Mouse (Mus musculus) neural tube, embryonic 12.5 days (tissue): ENCODE results near the gene Ubap2. TPM values are rescaled to one million over a fixed set of nuclear protein-coding genes. Genes with fewer than 3 reads are reported as not detected.

Source experiments
- ATAC-seq: fragments of 200-750 bp; cut with Nextera tagmentation; 2 replicates; pipeline ENCODE4 v1.8.0; 2017; ENCODE audit warnings: low read depth, mild to moderate bottlenecking, moderate TSS enrichment, moderate library complexity; ENCODE audit not compliant: low FRiP score
- H3K27ac ChIP-seq: fragments of 300-500 bp; sonication (generic); 2 replicates; pipeline ENCODE4 v1.5.1; 2016
- H3K27me3 ChIP-seq: fragments of 300-500 bp; sonication (generic); replicated peaks from 2 replicates; pipeline ENCODE4 v1.6.1; 2016; ENCODE audit warnings: mild to moderate bottlenecking
- H3K36me3 ChIP-seq: fragments of 300-500 bp; sonication (generic); 2 replicates; pipeline ENCODE4 v1.6.1; 2016; ENCODE audit warnings: mild to moderate bottlenecking
- H3K4me1 ChIP-seq: fragments of 300-500 bp; sonication (generic); 2 replicates; pipeline ENCODE4 v1.6.1; 2016
- H3K4me2 ChIP-seq: fragments of 300-500 bp; sonication (generic); replicated peaks from 2 replicates; pipeline ENCODE4 v1.6.1; 2016; ENCODE audit warnings: mild to moderate bottlenecking
- H3K4me3 ChIP-seq: fragments of 300-500 bp; sonication (generic); 2 replicates; pipeline ENCODE4 v1.5.1; 2016
- H3K9ac ChIP-seq: fragments of 300-500 bp; sonication (generic); 2 replicates; pipeline ENCODE4 v1.6.1; 2016; ENCODE audit warnings: mild to moderate bottlenecking
- H3K9me3 ChIP-seq: fragments of 300-500 bp; sonication (generic); 2 replicates; pipeline ENCODE4 v1.6.1; 2016; ENCODE audit warnings: mild to moderate bottlenecking
- WGBS: fragments of 180-500 bp; shearing (Covaris S2); methylation state at CpG from one replicate; pipeline ENCODE4 v1.1.7; 2016; 5-methylcytosine and 5-hydroxymethylcytosine counted together
- polyA plus RNA-seq: library from polyadenylated mRNA; unstranded; fragments of >200 nt; fragmentation: Nextera tagmentation; extraction: Ambion mirVana; gene quantifications from 2 replicates; pipeline ENCODE4 v1.2.1, GENCODE M21; 2016

Gene Ubap2
- polyA plus RNA-seq = 68.4 and 78.4 TPM in 2 replicates

GRCm38 (mm10) chr4:41274980-41275850 is at the start of gene Ubap2:
Ubap2 (minus strand) TSS chr4:41275144.
- Histone ChIP-seq H3K36me3 (peaks cover 9% of the 10 kb centered on the region; the same call in 1 of the 2 replicates), H3K9me3 (no peaks in the 10 kb centered on the region), H3K4me2 (peak within 1 kb of the TSS; percentile 64), H3K9ac (peak within 1 kb of the TSS; percentile 84), H3K27ac (peak within 1 kb of the TSS; percentile 57), H3K4me3 (peak within 1 kb of the TSS; percentile 71), H3K27me3 (no peaks in the 10 kb centered on the region), H3K4me1 (peaks cover 17% of the 10 kb centered on the region)
- under 1% methylated on average over 60 of the region's 60 CpGs for WGBS
- peak; percentile 98 for ATAC-seq

GRCm38 (mm10) chr4:41320971-41321370 is 46.0 kb upstream of the Ubap2 start:
- no peak overlapping the region for H3K27ac ChIP-seq
- H3K27me3 ChIP-seq = no peaks in the 10 kb centered on the region
- no peak overlapping the region for H3K4me3 ChIP-seq
- no peak overlapping the region for H3K9ac ChIP-seq
- no peaks in the 10 kb centered on the region for H3K36me3 ChIP-seq
- H3K9me3 ChIP-seq = no peaks in the 10 kb centered on the region
- no peaks in the 10 kb centered on the region for H3K4me1 ChIP-seq
- WGBS = 75% methylated on average over 4 of the region's 4 CpGs
- ATAC-seq = no peak
- no peak overlapping the region for H3K4me2 ChIP-seq

GRCm38 (mm10) chr4:41318267-41318666 is 43.3 kb upstream of the Ubap2 start:
- no peak overlapping the region for H3K27ac ChIP-seq
- no peak for ATAC-seq
- no peaks in the 10 kb centered on the region for H3K36me3 ChIP-seq
- no peak overlapping the region for H3K4me2 ChIP-seq
- H3K9ac ChIP-seq = no peak overlapping the region
- no peaks in the 10 kb centered on the region for H3K9me3 ChIP-seq
- H3K4me3 ChIP-seq = no peak overlapping the region
- 92% methylated on average over 5 of the region's 5 CpGs for WGBS
- H3K27me3 ChIP-seq = no peaks in the 10 kb centered on the region
- H3K4me1 ChIP-seq = peaks cover 6% of the 10 kb centered on the region

- ATAC-seq = peak; percentile 31; the same call in 1 of the 2 replicates
- Histone ChIP-seq H3K27me3 (no peaks in the 10 kb centered on the region), H3K4me3 (peak overlapping the region; percentile 96), H3K9me3 (no peaks in the 10 kb centered on the region), H3K9ac (peak overlapping the region; percentile 87; the same call in 1 of the 2 replicates), H3K36me3 (peaks cover 19% of the 10 kb centered on the region), H3K27ac (peak overlapping the region; percentile 57; the same call in 1 of the 2 replicates), H3K4me2 (peak overlapping the region; percentile 85), H3K4me1 (peaks cover 11% of the 10 kb centered on the region)
- 64% methylated on average over 8 of the region's 8 CpGs for WGBS
Measured at GRCm38 (mm10) chr4:41315173-41315572, 40.2 kb upstream of the Ubap2 start.

- H3K36me3 ChIP-seq = peaks cover 26% of the 10 kb centered on the region
- peak within 1 kb of the TSS; percentile 96 for H3K4me3 ChIP-seq
- H3K9ac ChIP-seq = peak within 1 kb of the TSS; percentile 87
- H3K4me2 ChIP-seq = peak within 1 kb of the TSS; percentile 85
- no peaks in the 10 kb centered on the region for H3K9me3 ChIP-seq
- H3K27ac ChIP-seq = peak within 1 kb of the TSS; percentile 78
- ATAC-seq = peak; percentile 99
- WGBS = under 1% methylated on average over 70 of the region's 70 CpGs
- no peaks in the 10 kb centered on the region for H3K27me3 ChIP-seq
- peaks cover 11% of the 10 kb centered on the region for H3K4me1 ChIP-seq
Measured at GRCm38 (mm10) chr4:41314141-41315129, 39.5 kb upstream of the Ubap2 start, which contains the start of gene Dcaf12. Dcaf12 (minus strand) TSS chr4:41314889.

GRCm38 (mm10) chr4:41313722-41314121 is 38.8 kb upstream of the Ubap2 start:
- H3K27ac ChIP-seq = no peak overlapping the region
- WGBS = 19% methylated on average over 14 of the region's 14 CpGs
- ATAC-seq = no peak

GRCm38 (mm10) chr4:41310567-41311563 is 35.9 kb upstream of the Ubap2 start:
- no peak for ATAC-seq
- 96% methylated on average over 9 of the region's 9 CpGs for WGBS
- Histone ChIP-seq H3K4me1 (peaks cover 11% of the 10 kb centered on the region), H3K27me3 (no peaks in the 10 kb centered on the region), H3K9ac (no peak overlapping the region), H3K27ac (no peak overlapping the region), H3K4me2 (no peak overlapping the region), H3K4me3 (no peak overlapping the region), H3K36me3 (peaks cover 43% of the 10 kb centered on the region), H3K9me3 (no peaks in the 10 kb centered on the region)

More at GRCm38 (mm10) chr4:41313722-41314121, 38.8 kb upstream of the Ubap2 start:
- H3K4me1 ChIP-seq = peaks cover 11% of the 10 kb centered on the region
- H3K4me2 ChIP-seq = peak overlapping the region; percentile 85
- H3K4me3 ChIP-seq = peak overlapping the region; percentile 96
- H3K27me3 ChIP-seq = no peaks in the 10 kb centered on the region
- H3K9me3 ChIP-seq = no peaks in the 10 kb centered on the region
- peaks cover 33% of the 10 kb centered on the region for H3K36me3 ChIP-seq
- H3K9ac ChIP-seq = peak overlapping the region; percentile 87

- Histone ChIP-seq H3K9ac (no peak overlapping the region), H3K27ac (no peak overlapping the region), H3K4me1 (no peaks in the 10 kb centered on the region), H3K27me3 (no peaks in the 10 kb centered on the region), H3K36me3 (peaks cover 47% of the 10 kb centered on the region), H3K4me2 (no peak overlapping the region), H3K9me3 (no peaks in the 10 kb centered on the region), H3K4me3 (no peak overlapping the region)
- 91% methylated on average over 6 of the region's 6 CpGs for WGBS
- no peak for ATAC-seq
Measured at GRCm38 (mm10) chr4:41307406-41307805, 32.5 kb upstream of the Ubap2 start.

- WGBS = 70% methylated on average over 3 of the region's 3 CpGs
- no peaks in the 10 kb centered on the region for H3K9me3 ChIP-seq
Measured at GRCm38 (mm10) chr4:41304302-41304701, 29.4 kb upstream of the Ubap2 start.

GRCm38 (mm10) chr4:41303671-41304070 is 28.7 kb upstream of the Ubap2 start:
- Histone ChIP-seq H3K4me2 (no peak overlapping the region), H3K9me3 (no peaks in the 10 kb centered on the region), H3K27me3 (no peaks in the 10 kb centered on the region), H3K9ac (no peak overlapping the region), H3K27ac (no peak overlapping the region), H3K4me1 (no peaks in the 10 kb centered on the region), H3K36me3 (peaks cover 50% of the 10 kb centered on the region), H3K4me3 (no peak overlapping the region)
- WGBS = 91% methylated on average over 7 of the region's 7 CpGs
- no peak for ATAC-seq

More at GRCm38 (mm10) chr4:41304302-41304701, 29.4 kb upstream of the Ubap2 start:
- Histone ChIP-seq H3K4me3 (no peak overlapping the region), H3K4me1 (no peaks in the 10 kb centered on the region), H3K9ac (no peak overlapping the region), H3K36me3 (peaks cover 50% of the 10 kb centered on the region), H3K27ac (no peak overlapping the region), H3K27me3 (no peaks in the 10 kb centered on the region), H3K4me2 (no peak overlapping the region)
- ATAC-seq = no peak

GRCm38 (mm10) chr4:41298976-41299375 is 24.0 kb upstream of the Ubap2 start:
- no peak overlapping the region for H3K9ac ChIP-seq
- no peak overlapping the region for H3K4me3 ChIP-seq
- 93% methylated on average over 5 of the region's 5 CpGs for WGBS
- H3K36me3 ChIP-seq = peaks cover 84% of the 10 kb centered on the region
- no peaks in the 10 kb centered on the region for H3K27me3 ChIP-seq
- no peaks in the 10 kb centered on the region for H3K9me3 ChIP-seq
- no peak for ATAC-seq
- no peak overlapping the region for H3K27ac ChIP-seq
- H3K4me2 ChIP-seq = no peak overlapping the region
- H3K4me1 ChIP-seq = no peaks in the 10 kb centered on the region
